Mouse (Mus musculus) liver, adult 2 months (tissue): Measurements from ENCODE around the gene Fgd6.

Experiments
- CTCF ChIP-seq: fragments of 200-500 bp; IDR thresholded peaks from 2 replicates; pipeline ENCODE4 v1.5.1; 2011; ENCODE audit warnings: low read depth, low read length, control low read depth
- POLR2A ChIP-seq: fragments of 200-500 bp; IDR thresholded peaks from 2 replicates; pipeline ENCODE4 v1.6.1; 2011; ENCODE audit warnings: low read length, control low read depth; ENCODE audit not compliant: insufficient read depth; ENCODE audit errors: extremely low read depth

DNA sequence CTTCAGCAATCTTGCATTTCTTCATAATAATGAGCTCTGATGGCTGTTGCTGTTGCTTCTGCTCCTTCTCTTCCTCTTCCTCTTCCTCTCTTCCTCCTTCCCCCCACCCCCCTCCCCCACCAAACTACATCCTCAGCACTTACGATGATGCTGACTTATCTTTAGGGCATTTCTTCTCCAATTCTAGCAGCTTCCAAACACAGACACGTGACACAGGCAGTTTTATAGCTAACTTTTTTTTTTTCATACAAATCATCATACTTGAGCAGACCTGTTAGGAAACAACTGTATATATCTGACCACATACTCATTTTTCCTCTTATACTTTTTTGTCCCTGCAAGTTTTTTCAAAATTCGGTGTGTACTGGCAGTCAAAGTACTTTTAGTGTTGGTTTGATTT, 54.2 kb downstream of the Fgd6 start:
- TF ChIP-seq CTCF = no peak
- no peak for TF ChIP-seq POLR2A
